Mouse (Mus musculus): ENCODE measurements around the gene Tmem86a.

Tmem86a gene

DNA sequence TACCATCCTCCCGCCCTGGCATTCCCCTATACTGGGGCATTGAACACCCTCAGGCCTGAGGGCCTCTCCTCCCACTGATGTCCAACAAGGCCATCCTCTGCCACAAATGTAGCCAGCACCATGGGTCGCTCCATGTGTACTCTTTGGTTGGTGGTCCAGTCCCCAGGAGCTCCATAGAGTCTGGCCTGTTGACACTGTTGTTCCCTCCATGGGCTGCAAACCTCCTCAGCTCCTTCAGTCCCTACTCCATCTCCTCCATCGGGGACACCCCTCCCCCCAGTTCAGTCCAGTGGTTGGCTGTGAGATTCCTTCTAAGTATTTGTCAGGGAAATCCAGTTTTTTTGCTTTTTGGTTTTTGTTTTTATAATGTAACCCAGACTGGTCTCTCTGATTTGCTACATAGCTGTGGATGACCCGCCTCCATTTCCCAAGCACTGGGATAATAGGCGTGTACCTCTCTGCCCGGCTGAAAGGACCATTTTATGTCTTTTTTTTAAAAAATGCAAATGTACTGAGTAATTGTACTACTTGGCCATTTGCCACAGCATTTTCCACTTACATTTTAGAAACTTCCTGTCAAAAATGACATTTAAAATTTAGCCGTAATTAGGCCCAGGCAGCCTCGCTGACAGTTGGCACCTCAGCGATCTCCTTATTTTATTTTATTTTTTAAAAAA is 19.7 kb upstream of the Tmem86a start:
- DNase-seq = no peak

DNA sequence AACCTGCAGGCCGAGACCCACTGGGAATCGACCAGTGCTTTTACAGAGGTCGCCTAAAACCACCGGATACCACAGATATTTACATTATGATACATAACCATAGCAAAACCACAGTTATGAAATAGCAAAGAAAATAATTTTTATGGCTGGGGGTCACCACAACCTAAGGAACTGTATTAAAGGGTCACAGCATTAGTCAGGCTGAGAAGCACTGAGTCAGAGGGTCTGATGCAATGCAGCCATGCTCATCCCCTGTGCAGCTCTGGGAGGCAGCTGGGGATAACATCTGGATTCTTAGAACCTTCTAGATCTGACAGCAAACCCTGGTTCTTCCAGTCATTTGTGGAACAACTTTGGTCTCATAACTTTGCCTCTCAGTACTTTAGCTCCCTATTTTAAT is 19.0 kb upstream of the Tmem86a start:
- DNase-seq = no peak

DNA sequence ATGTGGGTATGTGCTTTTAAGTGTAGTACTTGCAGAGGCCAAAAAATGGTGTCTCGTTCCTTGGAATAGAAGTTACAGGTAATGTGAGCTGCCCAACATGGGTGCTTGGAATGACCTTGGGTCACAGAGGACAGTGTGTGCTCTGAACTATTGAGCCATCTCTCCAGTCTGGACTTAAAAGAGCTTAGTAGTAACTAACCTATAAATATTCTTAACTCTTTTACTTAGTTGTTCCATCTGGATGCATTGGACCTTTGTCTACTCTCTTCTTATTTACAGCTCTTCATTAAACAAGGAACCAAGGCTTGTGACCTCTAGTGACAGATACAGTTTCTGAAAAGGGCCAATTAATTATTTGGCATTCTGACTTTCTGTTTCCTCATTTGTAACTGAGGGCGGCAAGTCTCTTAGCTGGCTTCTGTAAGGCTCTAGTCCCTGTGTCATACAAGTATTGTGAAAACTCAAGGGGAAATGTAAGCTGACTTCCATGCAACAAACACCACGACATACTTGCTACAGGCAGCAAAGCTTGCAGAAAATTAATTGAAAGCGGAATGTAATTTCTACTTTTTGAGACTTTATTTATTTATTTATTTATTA is 15.5 kb upstream of the Tmem86a start:
- no peak for DNase-seq

DNA sequence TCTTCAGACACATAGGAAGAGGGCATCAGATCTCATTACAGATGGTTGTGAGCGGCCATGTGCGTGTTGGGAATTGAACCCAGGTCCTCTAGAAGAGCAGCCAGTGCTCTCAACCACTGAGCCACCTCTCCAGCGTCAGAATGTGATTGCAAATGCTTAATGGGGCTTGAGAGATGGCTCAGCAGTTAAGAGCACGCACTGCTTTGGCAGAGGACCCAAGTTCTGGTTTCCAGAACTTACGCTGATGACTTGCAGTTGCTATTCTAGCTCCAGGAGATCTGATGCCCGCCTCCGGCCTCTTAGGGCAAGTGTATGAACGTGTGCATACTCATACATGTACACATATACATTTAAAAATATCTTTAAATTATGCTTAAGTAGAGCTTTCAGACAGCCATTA is 15.0 kb upstream of the Tmem86a start:
- no peak for DNase-seq

DNA sequence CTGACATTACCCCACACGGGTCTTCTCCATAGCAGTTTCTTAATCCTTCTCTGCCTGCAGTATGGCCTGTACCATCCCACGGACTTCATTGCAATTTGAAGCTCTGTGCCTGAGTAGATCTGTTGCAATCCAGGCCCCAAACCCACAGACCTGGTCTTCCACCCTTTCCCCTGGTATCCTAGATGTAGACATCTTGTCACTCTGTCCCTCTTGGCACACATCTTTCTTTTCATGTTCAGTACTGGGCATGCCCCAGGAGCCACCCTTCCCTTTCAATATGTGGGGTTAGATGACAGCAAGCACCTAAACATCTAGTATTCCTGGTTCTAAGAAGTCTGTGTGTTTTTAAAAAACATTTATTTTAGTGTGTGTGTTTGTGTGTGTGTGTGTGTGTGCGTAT is 8.7 kb upstream of the Tmem86a start:
- DNase-seq = no peak

DNA sequence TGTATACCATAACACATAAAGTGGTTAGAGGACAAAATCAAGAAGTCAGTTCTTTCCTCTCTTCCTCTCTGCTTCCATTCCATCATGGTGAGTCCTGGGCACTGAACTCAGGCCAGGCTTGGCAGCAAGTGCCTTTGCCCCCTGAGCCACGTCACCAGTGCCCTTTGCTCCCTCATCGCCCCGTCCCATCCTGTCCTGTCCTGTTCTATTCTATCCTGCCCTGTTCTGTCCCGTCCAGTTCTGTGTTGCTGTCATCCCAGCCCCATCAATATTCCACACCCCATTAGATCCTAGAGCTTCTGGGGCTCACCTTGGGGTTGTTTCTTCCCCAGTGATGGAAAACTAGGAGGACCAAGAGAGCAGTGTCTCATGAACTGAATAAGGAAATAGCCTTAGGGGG is 8.3 kb upstream of the Tmem86a start:
- no peak for DNase-seq

DNA sequence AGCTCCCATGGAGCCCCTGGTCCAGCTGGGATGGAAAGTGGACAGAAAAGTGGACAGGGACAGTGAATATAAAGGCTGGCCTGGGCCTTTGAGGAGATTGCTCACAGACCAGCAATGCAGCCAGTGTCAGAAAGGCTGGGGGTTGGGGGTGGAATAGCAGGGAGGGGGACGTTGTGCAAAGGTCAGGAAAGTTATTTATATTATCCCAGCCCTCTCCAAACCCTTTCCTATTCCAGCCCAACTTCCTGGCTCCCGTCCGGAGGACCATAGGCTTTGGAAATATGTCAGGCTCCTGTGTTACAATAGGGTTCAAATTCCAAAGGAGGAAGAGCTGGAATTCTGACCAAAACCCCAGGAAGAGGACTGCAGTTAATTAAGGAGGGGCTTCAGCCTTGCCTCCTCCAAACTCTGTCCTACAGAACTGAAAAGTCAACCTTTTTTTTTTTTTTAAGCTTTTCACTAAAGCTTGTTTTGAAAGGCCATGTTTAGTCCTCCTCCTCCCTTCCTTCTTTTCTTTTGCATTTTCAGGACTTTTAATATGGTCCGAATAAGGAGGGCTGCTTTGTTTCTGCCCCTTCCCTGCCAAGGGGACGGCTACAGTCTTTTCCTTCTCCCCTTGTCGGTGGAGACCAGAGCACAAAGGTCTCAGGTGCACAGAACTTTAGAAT is 7.4 kb upstream of the Tmem86a start:
- DNase-seq = no peak

DNA sequence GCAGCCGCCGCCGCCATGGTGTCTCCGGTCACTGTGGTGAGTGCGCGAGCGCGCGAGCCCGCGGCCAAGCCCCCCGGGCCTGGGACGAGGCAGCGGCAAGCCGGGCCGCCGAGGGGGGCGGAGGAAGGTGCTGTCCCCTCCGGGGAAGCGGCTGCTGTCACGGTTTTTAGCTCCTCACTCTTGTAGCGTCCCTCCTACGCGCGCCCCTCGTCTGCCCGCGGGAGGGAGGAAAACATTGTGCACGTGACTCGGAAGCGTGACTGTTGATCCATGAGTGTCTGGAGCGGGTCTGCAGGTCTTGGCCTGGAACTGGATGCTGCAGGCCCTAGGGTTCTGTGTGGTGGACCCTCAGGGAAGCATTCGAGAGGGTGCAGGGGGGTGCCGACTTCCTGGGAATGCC is 365 bp downstream of the Tmem86a start:
- peak; percentile 68 for DNase-seq

DNA sequence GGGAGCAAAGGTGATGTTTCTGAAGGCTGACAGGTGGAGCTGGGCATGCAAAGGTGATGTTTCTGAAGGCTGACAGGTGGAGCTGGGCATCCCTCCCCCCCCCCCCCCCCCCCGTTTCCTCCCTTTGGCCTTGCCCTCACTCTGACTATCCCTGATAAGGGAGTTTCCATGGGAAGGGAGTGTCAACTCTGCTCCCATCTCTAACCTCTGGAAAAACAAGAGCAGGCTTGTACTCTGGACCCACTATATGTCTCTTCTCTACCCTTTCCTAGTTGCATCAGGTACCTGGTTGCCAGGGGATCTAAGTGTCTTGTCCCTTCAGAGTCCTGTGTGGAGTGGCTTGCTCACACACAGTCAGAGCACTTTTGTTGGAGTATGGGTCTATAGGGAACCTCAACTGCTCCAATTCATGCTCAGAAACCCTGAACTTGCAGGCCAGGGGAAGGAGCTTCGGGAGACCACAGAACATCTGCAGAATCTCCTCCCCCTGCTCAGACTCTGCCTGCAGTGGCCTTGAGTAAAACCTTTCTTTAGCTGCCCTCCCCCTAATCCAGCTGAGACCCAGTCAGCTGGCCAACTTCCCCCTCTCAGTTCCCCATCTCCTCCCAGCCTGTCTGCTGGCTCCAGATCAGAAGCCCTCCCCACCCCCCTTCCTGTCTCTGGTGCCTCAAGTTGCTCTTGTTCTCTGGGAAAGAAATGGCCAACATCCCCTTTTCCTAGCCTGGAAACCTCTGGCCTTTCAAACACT is 1.2 kb downstream of the Tmem86a start:
- DNase-seq = peak; percentile 31

DNA sequence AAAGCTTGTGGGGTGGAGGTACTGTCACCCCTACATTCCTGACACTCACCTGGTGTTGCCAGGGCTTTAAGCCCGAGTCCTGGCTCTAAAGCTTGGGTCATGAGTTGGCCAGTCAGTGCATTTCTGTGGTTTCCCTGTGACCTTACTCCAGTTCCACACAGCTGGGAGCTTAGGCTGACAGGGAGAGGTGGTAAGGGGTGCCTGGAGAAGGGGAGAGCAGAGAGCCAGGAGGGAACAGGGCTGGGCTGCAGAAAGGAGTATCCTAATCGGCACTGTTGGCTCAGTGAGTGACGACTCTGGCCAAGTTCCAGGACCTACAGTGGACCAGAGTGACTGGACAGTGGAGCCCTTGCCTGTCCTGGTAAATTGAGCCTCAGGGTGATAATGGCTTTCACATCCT is 1.9 kb downstream of the Tmem86a start:
- DNase-seq = no peak

DNA sequence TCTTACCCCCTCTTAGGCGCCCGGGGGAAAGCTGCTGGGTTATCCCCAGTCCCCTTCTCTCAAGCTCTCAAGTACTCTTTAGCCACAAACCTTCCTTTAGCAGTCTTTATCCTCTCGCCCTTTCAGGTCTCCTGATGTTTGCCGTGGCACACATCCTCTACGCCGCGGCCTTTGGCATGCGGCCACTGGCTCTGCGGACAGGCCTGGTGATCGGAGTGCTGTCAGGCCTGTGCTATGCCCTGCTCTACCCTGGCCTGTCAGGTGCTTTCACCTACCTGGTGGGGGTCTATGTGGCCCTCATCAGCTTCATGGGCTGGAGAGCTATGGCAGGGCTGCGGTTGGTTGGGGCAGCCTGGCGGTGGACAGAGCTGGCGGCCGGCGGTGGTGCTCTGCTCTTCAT is 2.9 kb downstream of the Tmem86a start:
- no peak for DNase-seq

DNA sequence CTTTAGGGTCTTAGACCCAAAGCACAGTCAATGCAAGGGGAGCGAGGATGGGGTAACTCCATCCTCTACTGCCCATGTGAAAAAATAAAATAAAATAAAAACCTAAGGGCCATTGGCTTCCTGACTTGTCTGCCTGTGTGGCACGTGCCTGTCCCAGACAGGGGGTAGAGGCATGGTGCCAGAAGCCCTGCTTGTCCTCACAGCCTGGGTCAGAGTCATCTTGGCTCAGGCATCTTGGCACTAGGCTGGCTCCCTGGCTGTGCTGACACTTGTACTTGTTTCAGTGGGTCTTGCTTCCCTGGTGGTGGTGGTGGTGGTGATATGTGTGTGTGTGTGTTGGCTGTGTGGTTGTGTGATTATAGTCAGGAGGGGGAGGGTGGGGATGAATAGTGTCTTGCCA is 4.3 kb downstream of the Tmem86a start:
- no peak for DNase-seq

DNA sequence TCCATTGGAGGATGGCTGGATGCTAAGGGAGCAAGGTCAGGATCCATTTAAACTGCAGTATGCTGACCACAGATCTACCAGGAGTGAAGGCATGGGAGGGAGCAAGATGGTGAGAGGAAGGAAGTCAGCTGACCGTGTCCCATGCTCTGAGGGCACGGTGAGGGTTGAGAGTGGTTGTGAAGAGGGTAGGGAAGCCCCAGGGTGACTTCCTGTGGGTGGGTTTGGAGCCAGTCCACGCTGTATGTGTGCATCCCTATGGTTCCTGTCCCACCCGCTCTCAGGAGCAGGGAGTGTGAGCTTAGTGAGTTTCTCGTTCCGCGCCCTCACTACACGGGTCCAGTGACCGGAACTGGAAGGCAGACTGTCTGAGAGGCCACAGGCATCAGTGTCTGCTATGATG is 5.3 kb downstream of the Tmem86a start:
- no peak for DNase-seq

DNA sequence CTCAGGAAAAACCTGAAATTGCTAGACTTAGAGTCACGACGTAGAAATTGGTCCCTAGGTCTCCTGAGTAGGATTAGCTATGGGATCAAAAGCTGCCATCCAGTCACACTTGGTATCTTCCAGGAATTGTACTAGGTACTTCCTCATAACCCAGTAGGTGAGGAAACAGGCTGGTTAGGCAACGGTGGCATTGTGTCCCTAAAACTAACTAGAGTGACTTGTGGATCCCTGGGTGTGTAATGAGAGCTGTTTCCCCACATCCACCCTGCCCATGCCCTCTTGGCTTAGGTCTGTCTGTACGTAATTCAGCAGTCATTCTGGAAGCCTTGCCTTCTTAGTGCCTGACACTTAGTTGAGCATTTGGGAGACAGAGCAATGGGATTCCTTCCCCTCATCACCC is 5.9 kb downstream of the Tmem86a start:
- no peak for DNase-seq

DNA sequence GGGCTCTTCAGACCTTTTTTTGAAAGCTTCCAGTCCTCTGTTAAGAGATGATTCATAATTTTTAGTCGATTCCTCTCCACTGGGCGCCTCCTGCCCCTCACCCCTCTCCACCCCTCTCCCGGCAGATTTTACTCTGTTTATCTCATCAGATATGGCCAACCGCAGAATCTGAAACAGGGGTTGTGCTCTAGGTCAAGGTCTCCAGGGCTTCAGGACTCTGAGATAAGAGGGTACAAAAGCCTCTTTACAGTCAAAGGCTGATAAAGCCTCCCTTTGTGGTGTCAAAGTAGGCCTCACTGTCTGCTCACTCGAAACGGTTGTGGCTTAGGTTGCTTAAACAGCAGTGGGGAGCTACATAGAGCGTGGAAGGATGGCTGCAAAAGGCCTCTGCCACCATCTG is 8.9 kb downstream of the Tmem86a start:
- no peak for DNase-seq

DNA sequence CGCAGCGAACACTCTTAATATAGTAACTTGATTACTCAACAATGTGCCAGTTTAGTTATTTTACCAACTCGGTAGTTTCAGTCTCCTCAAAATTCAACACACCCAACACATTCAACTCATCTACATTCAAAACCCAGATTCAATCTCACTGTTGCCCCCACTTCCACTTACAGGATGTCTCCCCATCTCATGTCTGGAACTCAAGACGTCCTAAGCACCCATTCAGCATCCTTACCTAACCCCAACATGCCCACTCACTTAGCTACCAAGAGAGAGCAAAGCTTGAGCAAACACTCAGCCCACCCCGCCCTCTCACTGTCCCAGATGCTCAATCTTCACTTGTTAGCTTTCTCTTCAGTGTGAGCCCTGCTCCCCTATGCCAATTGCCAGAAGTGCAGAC is 11.2 kb downstream of the Tmem86a start:
- no peak for DNase-seq

DNA sequence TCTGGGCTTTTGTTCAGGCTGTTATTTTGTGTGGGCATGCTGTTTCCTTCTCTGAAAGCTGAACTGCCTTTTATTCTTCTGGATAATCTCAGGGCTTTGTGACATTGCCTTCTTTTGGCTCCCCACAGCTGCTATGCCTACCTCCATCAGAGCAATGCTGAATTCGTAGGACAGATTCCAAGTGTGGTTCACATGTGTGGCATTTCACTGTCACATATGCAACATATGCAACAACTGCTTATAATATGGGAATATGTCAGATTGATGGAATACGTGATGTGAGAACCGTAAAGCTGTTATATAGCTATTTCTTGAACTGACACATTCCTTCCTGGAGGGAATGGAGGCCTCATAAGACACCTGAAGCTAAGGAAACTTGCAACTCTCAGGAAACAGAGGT is 16.5 kb downstream of the Tmem86a start:
- no peak for DNase-seq

DNA sequence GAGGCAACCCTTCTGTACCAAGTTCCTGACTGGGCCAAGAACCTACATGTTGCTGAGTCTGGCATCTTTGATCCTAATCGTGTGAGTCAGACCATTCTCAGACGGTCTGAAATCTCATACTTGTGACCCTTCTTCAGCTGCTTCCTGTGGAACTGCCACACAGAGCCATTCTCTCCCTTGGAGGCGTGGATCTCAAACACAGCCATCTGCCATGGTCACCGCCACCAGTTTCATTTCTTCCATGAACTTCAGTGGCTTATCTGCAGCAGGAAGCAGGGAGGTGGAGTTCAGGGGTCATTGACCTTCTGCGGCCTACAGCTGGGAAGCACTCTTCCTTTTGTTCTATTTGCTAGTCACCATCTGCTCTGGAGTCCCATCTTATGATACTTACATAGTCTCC is 17.5 kb downstream of the Tmem86a start:
- no peak for DNase-seq

DNA sequence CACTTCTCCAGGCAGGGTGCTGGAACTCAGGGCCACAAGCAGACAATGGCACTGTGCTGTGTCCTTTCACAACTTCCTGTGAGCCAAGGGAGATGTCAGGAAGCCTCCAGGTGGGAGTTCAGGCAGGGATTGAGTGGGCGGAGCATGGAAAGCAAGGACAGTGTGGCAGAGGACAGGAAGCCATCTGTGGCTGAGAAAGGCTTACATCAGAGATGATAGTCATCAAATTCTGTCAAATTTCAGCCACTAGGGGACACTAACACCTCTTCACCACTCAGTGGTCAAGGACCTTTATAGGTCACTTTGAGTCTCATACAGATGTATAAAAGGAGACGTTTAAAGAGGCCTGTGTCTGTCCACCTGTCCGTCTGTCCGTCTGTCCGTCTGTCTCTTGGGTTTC is 22.1 kb downstream of the Tmem86a start:
- no peak for DNase-seq

DNA sequence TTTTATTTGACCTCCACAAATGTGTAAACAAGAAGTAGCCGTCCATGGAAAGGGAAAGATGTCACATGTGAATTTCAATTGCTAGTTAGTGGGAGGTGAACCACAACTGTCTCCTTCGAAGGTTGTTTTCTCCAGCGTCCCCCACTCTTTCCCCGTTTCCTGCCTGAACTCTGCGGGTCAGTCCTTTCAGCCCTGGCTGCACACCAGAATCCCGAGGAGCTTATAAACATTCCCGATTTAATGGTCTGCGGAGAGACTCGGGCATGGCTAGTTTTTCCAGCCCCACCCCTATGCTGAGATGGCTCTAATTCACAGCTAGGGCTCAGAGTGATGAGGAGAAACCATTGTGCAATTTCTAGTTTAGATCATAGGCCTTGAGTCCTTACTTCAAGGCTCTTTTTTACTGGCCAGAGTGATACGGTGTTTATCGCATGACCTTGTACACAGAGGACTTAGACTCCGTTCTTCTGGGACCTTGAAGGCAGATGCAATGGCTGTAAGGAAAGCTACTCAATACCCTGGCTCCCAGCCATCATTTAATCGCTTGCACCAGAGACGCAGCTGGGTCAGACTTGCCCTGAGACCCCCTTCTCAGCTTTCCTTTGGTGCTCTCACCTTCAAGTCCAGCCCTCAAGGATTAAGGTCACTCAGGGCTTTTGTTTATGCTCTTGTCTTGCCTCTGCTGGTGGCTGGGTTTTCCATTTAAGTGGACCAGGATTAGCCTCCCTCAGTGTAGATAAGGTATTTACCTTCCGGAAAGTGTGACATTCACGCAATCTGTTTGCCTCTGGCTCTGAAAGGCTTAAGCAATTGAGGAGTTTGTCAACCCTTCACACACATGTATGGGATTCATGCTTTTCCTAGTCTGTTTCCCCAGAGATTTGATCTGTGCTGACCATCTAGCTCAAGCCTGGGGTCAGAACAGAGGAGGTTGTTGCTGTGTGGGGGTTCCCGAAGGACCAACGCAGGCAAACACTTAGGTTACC is 23.4 kb downstream of the Tmem86a start:
- no peak for DNase-seq

DNA sequence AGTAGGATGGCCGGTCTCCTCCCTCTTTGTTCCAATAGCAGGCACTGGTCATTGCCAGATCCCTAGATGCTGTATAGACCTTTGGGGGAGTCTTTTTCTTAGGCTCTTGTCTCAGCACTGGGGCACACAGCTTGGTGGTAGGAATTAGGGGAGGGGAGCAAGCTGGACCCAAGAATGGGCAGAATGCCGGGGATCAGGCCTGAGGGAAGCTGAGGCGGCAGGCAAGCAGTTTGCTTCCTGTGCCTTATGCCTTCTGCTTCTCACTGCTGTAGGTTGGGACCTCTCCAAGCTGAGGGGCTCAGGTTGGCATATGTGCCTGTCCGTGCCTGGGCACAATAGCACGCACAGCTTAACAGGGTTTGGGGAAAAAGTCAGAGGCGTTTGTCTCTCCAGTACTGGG is 25.8 kb downstream of the Tmem86a start:
- DNase-seq = no peak

DNA sequence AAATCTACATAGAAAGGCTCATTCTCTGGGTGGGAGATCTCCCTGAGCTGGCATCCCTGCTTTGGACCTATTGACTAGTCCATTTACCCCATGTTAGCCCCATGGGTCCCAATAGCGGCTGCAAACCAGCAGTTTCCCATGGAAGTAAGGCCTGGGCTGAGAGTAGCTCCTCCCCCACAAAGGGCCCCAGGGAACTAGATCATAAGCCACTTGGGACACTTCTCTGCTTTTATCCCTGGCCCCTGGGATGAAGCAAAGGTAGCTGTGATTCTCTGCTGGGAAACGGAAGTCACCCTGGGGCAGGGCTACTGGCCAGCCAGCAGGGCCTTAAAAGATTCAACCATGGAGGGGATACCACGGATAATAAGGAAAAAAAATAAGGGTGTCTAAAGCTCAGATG is 26.3 kb downstream of the Tmem86a start:
- no peak for DNase-seq

DNA sequence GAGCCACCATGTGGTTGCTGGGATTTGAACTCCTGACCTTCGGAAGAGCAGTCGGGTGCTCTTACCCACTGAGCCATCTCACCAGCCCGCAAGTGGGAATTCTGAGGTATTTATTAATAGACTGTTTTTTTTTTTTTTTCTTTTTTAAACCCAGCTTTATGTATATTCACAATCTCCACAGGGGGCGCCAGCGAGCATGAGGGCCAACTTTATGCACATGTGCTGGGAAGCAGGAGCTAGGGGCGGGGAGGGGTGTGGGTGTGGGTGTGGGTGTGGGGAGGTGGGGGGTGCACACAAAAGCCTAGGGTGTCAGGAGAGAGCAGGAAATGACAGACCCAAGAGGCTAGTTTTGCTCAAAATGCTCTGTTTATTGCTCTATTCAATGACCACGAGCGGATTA is 27.1 kb downstream of the Tmem86a start:
- DNase-seq = no peak
